Mouse (Mus musculus) central nervous system, embryonic 18 days (tissue): ENCODE data around the gene Tyk2. TPM values are rescaled to one million over a fixed set of nuclear protein-coding genes. Genes with fewer than 3 reads are reported as not detected.

Source experiments
- polyA plus RNA-seq: library from polyadenylated mRNA; depleted of rRNA; stranded (reverse); fragments of >200 nt; gene quantifications from 2 replicates; pipeline ENCODE4 v1.2.3, GENCODE M21; 2012; rRNA removed

The Tyk2 gene
- 16.1 and 17.2 TPM in 2 replicates for polyA plus RNA-seq

GRCm38 (mm10) chr9:21131059-21131956 lies at the start of gene Tyk2:
Gene Tyk2 (minus strand): TSS chr9:21131243.

GRCm38 (mm10) chr9:21165041-21165951 lies 34.3 kb upstream of the Tyk2 start, which contains the start of gene Pde4a:
Gene Pde4a (plus strand): TSS chr9:21165714.

GRCm38 (mm10) chr9:21149654-21150419 lies 18.8 kb upstream of the Tyk2 start, which contains the start of gene Cdc37:
Gene Cdc37 (minus strand): TSS chr9:21149982.

GRCm38 (mm10) chr9:21091707-21092320 lies 39.2 kb downstream of the Tyk2 start, which contains the start of the genes Gm38431 and Raver1:
Gene Gm38431 (minus strand): TSS chr9:21091997.
Gene Raver1 (minus strand): TSS chr9:21092008.

GRCm38 (mm10) chr9:21073044-21073840 lies 57.8 kb downstream of the Tyk2 start, which contains the start of the genes Gm49373 and Fdx1l:
Gene Gm49373 (minus strand): TSS chr9:21073096.
Gene Fdx1l (minus strand): TSS chr9:21073614.

GRCm38 (mm10) chr9:21067006-21067684 lies 63.9 kb downstream of the Tyk2 start, which contains the start of gene Zglp1:
Gene Zglp1 (minus strand): TSS chr9:21067093.

Other genes with a start within 250 kb of the Tyk2 start
- gene Ppan, start 243.1 kb downstream of the Tyk2 start, polyA plus RNA-seq, result 75.0 and 76.4 TPM in 2 replicates
- 141 and 143 TPM in 2 replicates for gene Eif3g, start 232.6 kb downstream of the Tyk2 start, polyA plus RNA-seq
- 70.0 and 73.4 TPM in 2 replicates for gene Dnmt1, start 171.4 kb downstream of the Tyk2 start, polyA plus RNA-seq
- gene S1pr2, start 154.5 kb downstream of the Tyk2 start, polyA plus RNA-seq, result 3.1 and 4.0 TPM in 2 replicates
- 67.7 and 81.8 TPM in 2 replicates for gene Mrpl4, start 128.5 kb downstream of the Tyk2 start, polyA plus RNA-seq
- gene Icam1, start 115.3 kb downstream of the Tyk2 start, polyA plus RNA-seq, result 3.3 and 3.5 TPM in 2 replicates
- 0.07 and 0.10 TPM in 2 replicates for gene Icam4, start 101.9 kb downstream of the Tyk2 start, polyA plus RNA-seq
- 9.0 and 10.7 TPM in 2 replicates for gene Icam5, start 99.2 kb downstream of the Tyk2 start, polyA plus RNA-seq
- gene Zglp1, start 64.2 kb downstream of the Tyk2 start, polyA plus RNA-seq, result 1.1 and 1.9 TPM in 2 replicates
- 3.2 and 3.9 TPM in 2 replicates for gene Gm49373, start 58.1 kb downstream of the Tyk2 start, polyA plus RNA-seq
- 79.5 and 87.8 TPM in 2 replicates for gene Fdx1l, start 57.6 kb downstream of the Tyk2 start, polyA plus RNA-seq
- 4.5 and 5.2 TPM in 2 replicates for gene Gm38431, start 39.2 kb downstream of the Tyk2 start, polyA plus RNA-seq
- 34.8 and 34.9 TPM in 2 replicates for gene Raver1, start 39.2 kb downstream of the Tyk2 start, polyA plus RNA-seq
- gene Cdc37, start 18.7 kb upstream of the Tyk2 start, polyA plus RNA-seq, result 190 and 195 TPM in 2 replicates
- gene Pde4a, start 34.5 kb upstream of the Tyk2 start, polyA plus RNA-seq, result 27.4 and 29.2 TPM in 2 replicates
- gene Keap1, start 108.1 kb upstream of the Tyk2 start, polyA plus RNA-seq, result 50.4 and 54.6 TPM in 2 replicates
- 3.7 and 4.0 TPM in 2 replicates for gene S1pr5, start 117.2 kb upstream of the Tyk2 start, polyA plus RNA-seq
- gene Atg4d, start 134.1 kb upstream of the Tyk2 start, polyA plus RNA-seq, result 36.6 and 38.5 TPM in 2 replicates
- gene Kri1, start 156.7 kb upstream of the Tyk2 start, polyA plus RNA-seq, result 37.2 and 41.4 TPM in 2 replicates
- 82.3 and 95.8 TPM in 2 replicates for gene Cdkn2d, start 160.2 kb upstream of the Tyk2 start, polyA plus RNA-seq
- 4.3 and 4.5 TPM in 2 replicates for gene Ap1m2, start 181.1 kb upstream of the Tyk2 start, polyA plus RNA-seq
- gene Slc44a2, start 189.5 kb upstream of the Tyk2 start, polyA plus RNA-seq, result 70.2 and 71.3 TPM in 2 replicates
- 161 and 172 TPM in 2 replicates for gene Ilf3, start 236.6 kb upstream of the Tyk2 start, polyA plus RNA-seq